Mouse (Mus musculus): ENCODE measurements around the gene Cd34. TPM values are rescaled to one million over a fixed set of nuclear protein-coding genes. Genes with fewer than 3 reads are reported as not detected.
A peak's percentile ranks its signal among the peaks of the same experiment; 100 is the strongest.

Cd34 gene
- polyA plus RNA-seq, 1 experiment: 7.9 TPM

DNA sequence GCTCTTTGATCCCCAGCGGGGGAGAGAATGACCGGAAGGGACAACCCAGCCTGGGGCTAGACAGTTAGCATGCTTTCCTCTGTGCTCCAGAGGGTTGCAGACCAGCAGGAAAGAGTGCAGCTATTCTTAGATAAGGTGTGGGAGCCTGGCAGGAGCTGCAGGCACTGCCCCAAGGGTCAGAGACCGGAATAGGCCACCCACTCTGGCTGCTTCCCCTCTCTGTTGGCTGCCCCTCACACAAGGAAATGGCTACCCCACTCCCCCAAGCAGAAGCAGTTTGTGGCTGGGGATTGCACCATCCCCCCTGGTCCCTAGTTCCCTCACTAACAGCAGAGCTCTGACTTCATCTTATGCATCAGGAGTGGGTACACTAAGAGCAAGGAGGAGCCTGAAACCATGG is 10.7 kb upstream of the Cd34 start:
- H3K27me3 ChIP-seq (ENCODE audit: control insufficient read depth, insufficient read depth, low read length): no peaks in the 10 kb centered on the region
- H3K4me3 ChIP-seq (ENCODE audit: control insufficient read depth, low read depth, low read length): no peak overlapping the region
- no peaks in the 10 kb centered on the region; the same call in 1 of the 2 replicates for H3K4me1 ChIP-seq (ENCODE audit: control insufficient read depth, insufficient read depth, low read length)
- no peaks in the 10 kb centered on the region for H3K36me3 ChIP-seq (ENCODE audit: control insufficient read depth, insufficient read depth, low read length)
- H3K27ac ChIP-seq (ENCODE audit: control insufficient read depth, insufficient read depth, low read depth, low read length): no peak overlapping the region
- no peak for TF ChIP-seq CTCF (IDR thresholded peaks at IDR 0.05; ENCODE audit: control insufficient read depth, insufficient read depth, insufficient replicate concordance, low read depth, low read length)
- no peak for TF ChIP-seq POLR2A (IDR thresholded peaks at IDR 0.05; ENCODE audit: control insufficient read depth, low read depth, low read length)

DNA sequence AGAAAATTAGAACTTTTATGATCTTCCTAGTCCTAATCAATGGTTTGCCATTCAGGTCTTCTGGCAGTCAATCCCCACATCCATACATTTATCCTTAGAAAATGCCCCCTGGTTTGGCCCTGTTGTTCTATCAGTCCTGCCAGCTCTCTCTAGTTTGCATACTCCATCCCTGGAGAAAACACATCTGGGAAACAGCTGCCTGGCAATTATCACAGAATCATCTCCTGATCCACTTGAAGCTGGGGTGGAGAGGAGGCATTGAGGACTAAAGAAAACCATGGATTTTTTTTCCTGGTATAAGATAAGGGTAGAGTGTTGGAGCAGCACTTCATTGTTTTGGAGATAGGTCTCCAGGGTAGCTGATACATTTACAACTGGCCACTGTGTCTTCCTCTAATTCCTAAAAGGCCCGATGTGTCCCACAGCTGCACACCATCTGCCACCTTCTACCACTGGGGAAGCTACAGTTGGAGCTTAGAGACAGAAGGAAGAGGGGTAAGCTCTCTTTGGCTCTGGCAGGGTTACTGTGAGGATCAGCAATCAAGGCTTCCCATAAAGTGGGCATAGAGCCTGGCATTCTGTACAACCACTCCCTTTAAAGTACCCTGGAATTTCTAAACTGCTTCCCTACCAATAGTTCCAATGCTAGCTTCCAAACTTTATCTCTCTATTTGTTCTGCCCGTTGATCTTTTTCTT is 9.2 kb upstream of the Cd34 start:
- Histone ChIP-seq H3K27me3 (ENCODE audit: control insufficient read depth, insufficient read depth, low read length) (no peaks in the 10 kb centered on the region), H3K4me1 (ENCODE audit: control insufficient read depth, insufficient read depth, low read length) (no peaks in the 10 kb centered on the region; the same call in 1 of the 2 replicates), H3K27ac (ENCODE audit: control insufficient read depth, insufficient read depth, low read depth, low read length) (no peak overlapping the region), H3K4me3 (ENCODE audit: control insufficient read depth, low read depth, low read length) (no peak overlapping the region), H3K36me3 (ENCODE audit: control insufficient read depth, insufficient read depth, low read length) (no peaks in the 10 kb centered on the region)
- TF ChIP-seq POLR2A (IDR thresholded peaks at IDR 0.05; ENCODE audit: control insufficient read depth, low read depth, low read length): no peak
- TF ChIP-seq CTCF (IDR thresholded peaks at IDR 0.05; ENCODE audit: control insufficient read depth, insufficient read depth, insufficient replicate concordance, low read depth, low read length): no peak

DNA sequence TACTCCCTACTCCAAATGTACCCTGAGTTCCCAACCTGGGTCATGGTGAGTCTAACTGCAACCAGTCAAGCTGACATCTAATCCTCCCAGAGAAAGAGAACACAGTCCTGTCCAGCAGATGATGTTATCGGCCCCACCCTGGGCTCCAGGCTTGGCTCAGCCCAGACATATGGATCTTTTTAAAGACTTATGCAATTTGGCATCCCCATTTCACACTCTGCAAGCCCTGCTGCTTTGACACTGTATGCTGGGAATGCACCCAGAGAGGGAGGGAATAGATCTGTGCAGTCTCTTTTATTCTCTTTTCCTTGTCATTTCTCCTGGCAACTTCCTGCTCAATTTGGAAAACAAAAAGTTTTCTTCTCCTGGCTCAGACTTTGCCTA is 8.7 kb upstream of the Cd34 start:
- Histone ChIP-seq H3K4me1 (ENCODE audit: control insufficient read depth, insufficient read depth, low read length) (no peaks in the 10 kb centered on the region; the same call in 1 of the 2 replicates), H3K36me3 (ENCODE audit: control insufficient read depth, insufficient read depth, low read length) (no peaks in the 10 kb centered on the region), H3K27ac (ENCODE audit: control insufficient read depth, insufficient read depth, low read depth, low read length) (peak overlapping the region; percentile 39; the same call in 1 of the 2 replicates), H3K4me3 (ENCODE audit: control insufficient read depth, low read depth, low read length) (no peak overlapping the region), H3K27me3 (ENCODE audit: control insufficient read depth, insufficient read depth, low read length) (no peaks in the 10 kb centered on the region)
- TF ChIP-seq CTCF (IDR thresholded peaks at IDR 0.05; ENCODE audit: control insufficient read depth, insufficient read depth, insufficient replicate concordance, low read depth, low read length) (no peak), POLR2A (IDR thresholded peaks at IDR 0.05; ENCODE audit: control insufficient read depth, low read depth, low read length) (no peak)

DNA sequence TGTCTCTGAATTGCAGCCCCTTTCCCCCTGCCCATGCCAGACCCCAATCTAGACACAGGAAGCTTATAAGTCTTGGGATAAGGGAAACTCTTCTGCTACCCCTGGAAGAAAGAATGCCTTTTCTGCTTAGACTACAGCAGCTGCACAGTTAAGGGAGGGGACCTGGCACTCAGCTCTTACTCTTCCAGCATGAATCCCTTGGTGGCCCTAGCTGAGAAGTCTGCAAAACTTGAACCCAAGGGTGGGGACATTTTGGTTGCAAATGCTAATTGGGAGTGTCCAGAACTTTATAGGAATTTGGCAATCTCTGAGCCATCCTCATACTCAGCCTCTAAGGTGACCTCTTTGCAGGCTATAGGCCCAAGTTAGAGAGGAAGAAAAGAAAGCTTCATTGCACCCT is 7.9 kb upstream of the Cd34 start:
- TF ChIP-seq POLR2A (IDR thresholded peaks at IDR 0.05; ENCODE audit: control insufficient read depth, low read depth, low read length) (no peak), CTCF (IDR thresholded peaks at IDR 0.05; ENCODE audit: control insufficient read depth, insufficient read depth, insufficient replicate concordance, low read depth, low read length) (no peak)
- Histone ChIP-seq H3K36me3 (ENCODE audit: control insufficient read depth, insufficient read depth, low read length) (no peaks in the 10 kb centered on the region), H3K27ac (ENCODE audit: control insufficient read depth, insufficient read depth, low read depth, low read length) (peak overlapping the region; percentile 39; the same call in 1 of the 2 replicates), H3K4me3 (ENCODE audit: control insufficient read depth, low read depth, low read length) (no peak overlapping the region), H3K4me1 (ENCODE audit: control insufficient read depth, insufficient read depth, low read length) (no peaks in the 10 kb centered on the region; the same call in 1 of the 2 replicates), H3K27me3 (ENCODE audit: control insufficient read depth, insufficient read depth, low read length) (no peaks in the 10 kb centered on the region)

DNA sequence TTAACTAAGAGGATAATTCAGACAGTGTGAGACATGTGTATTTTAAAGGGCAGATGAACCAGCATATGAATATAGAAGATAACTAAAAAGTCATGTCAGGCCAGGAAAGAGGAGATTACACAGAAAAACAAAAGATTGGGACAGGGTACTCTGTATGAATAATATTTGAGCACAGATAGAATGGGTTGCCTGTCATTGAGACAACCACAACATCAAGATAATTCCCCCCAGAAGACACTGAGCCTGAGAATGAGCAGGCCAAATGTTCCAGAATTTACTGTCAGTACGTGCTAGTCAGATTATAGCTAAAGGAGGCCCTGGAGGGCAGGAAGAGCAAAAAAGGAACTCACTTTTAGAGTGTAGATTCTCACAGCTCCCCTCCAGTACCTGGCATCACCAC is 3.3 kb upstream of the Cd34 start:
- H3K27me3 ChIP-seq (ENCODE audit: control insufficient read depth, insufficient read depth, low read length): no peaks in the 10 kb centered on the region
- H3K36me3 ChIP-seq (ENCODE audit: control insufficient read depth, insufficient read depth, low read length): no peaks in the 10 kb centered on the region
- TF ChIP-seq CTCF (IDR thresholded peaks at IDR 0.05; ENCODE audit: control insufficient read depth, insufficient read depth, insufficient replicate concordance, low read depth, low read length) (no peak), POLR2A (IDR thresholded peaks at IDR 0.05; ENCODE audit: control insufficient read depth, low read depth, low read length) (no peak)
- H3K27ac ChIP-seq (ENCODE audit: control insufficient read depth, insufficient read depth, low read depth, low read length): no peak overlapping the region
- no peak overlapping the region for H3K4me3 ChIP-seq (ENCODE audit: control insufficient read depth, low read depth, low read length)
- no peaks in the 10 kb centered on the region for H3K4me1 ChIP-seq (ENCODE audit: control insufficient read depth, insufficient read depth, low read length)

DNA sequence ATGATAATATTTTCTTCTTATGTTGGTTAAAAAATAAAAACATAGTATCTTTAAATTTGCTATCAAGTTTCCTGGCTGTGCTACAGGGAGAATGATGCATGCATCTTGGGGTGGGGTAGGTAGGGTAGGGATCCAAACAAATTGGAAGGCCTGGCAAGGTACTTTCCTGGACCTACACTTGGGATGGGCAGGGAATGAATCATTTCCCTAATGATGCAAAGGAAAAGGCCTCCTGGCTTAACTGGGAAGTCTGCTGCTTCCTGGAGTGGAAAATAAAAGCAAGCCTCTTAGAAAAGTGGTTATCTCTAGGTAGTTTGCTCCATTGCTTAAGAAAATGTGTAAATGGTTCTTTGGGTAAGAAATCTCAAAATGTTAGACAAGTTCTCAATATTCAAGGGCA is 2.9 kb downstream of the Cd34 start:
- Histone ChIP-seq H3K4me3 (ENCODE audit: control insufficient read depth, low read depth, low read length) (no peak overlapping the region), H3K27ac (ENCODE audit: control insufficient read depth, insufficient read depth, low read depth, low read length) (no peak overlapping the region)
- no peak for TF ChIP-seq POLR2A (IDR thresholded peaks at IDR 0.05; ENCODE audit: control insufficient read depth, low read depth, low read length)
- no peak for TF ChIP-seq CTCF (IDR thresholded peaks at IDR 0.05; ENCODE audit: control insufficient read depth, insufficient read depth, insufficient replicate concordance, low read depth, low read length)

DNA sequence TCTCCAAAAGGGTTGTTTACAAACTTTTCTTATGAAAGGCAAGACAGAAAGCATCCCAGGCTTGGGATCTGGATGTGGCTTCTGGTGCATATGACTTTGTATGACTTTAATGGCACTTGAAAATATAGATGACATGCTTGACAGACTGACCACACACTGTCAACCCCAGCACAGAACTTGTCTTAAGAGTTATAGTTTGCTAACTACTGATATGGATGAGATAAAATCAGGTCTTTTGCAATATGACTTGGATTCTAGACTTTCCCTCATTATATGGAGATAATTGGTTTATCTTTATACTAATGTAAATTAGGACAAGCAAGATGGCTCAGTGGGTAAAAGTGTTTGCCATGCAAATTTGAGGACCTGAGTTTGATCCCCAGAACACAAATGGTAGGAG is 4.3 kb downstream of the Cd34 start:
- Histone ChIP-seq H3K27ac (ENCODE audit: control insufficient read depth, insufficient read depth, low read depth, low read length) (no peak overlapping the region), H3K27me3 (ENCODE audit: control insufficient read depth, insufficient read depth, low read length) (no peaks in the 10 kb centered on the region), H3K4me1 (ENCODE audit: control insufficient read depth, insufficient read depth, low read length) (no peaks in the 10 kb centered on the region), H3K36me3 (ENCODE audit: control insufficient read depth, insufficient read depth, low read length) (no peaks in the 10 kb centered on the region), H3K4me3 (ENCODE audit: control insufficient read depth, low read depth, low read length) (no peak overlapping the region)
- TF ChIP-seq POLR2A (IDR thresholded peaks at IDR 0.05; ENCODE audit: control insufficient read depth, low read depth, low read length) (no peak), CTCF (IDR thresholded peaks at IDR 0.05; ENCODE audit: control insufficient read depth, insufficient read depth, insufficient replicate concordance, low read depth, low read length) (no peak)

More for the DNA sequence above, 2.9 kb downstream of the Cd34 start:
- Histone ChIP-seq H3K36me3 (ENCODE audit: control insufficient read depth, insufficient read depth, low read length) (no peaks in the 10 kb centered on the region), H3K27me3 (ENCODE audit: control insufficient read depth, insufficient read depth, low read length) (no peaks in the 10 kb centered on the region), H3K4me1 (ENCODE audit: control insufficient read depth, insufficient read depth, low read length) (no peaks in the 10 kb centered on the region)

Data from testis, adult 2 months (tissue).